ENCODE assay signal across 17 mouse cellular contexts in the genomic region with DNA sequence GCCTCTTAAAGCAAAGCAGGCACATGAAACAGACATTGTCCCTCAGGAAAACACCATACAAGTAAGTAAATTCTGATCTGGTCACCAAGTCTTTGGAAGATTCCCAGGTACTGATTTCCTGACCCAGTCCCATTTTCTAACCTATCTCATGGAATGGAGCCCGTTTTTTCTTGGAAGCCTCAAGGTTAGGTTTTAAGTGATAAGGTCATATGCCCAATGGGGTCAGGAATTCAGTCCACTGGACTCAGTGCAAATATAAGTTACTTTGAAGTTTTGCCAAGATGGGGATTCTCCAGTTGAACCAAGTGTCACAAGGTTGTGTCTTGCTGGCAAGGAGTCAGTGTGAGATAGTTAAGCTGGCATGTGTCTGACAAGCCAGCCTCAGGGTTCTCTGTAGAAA. TPM values are rescaled to one million over a fixed set of nuclear protein-coding genes. Genes with fewer than 3 reads are reported as not detected.
"Had no signal": no experiment of that assay in that cellular context is flagged by ENCODE, and none has a peak within 500 bp of the region (broad histone marks: within the 10 kb centered on the region; RNA-seq: fewer than 3 reads in every experiment).

No protein-coding gene starts in this region.

- ATAC-seq: lung, postnatal 0 days; midbrain, embryonic 16.5 days had no signal

- H3K9me3 ChIP-seq: limb, embryonic 12.5 days; midbrain, embryonic 12.5 days; neural tube, embryonic 13.5 days had no signal

- DNase-seq: kidney, postnatal 10 days; kidney, postnatal 4 days; liver; lung, adult 2 months; lung, postnatal 4 days; right cerebral cortex, postnatal 25 days; thymus, postnatal 36 days had no signal

- H3K27me3 ChIP-seq: limb, embryonic 12.5 days had no signal

- H3K4me1 ChIP-seq: limb, embryonic 12.5 days; midbrain, embryonic 12.5 days; neural tube, embryonic 13.5 days had no signal

- H3K9ac ChIP-seq: limb, embryonic 12.5 days; liver, embryonic 14.5 days; midbrain, embryonic 12.5 days; neural tube, embryonic 13.5 days had no signal

- H3K4me2 ChIP-seq: limb, embryonic 12.5 days; midbrain, embryonic 12.5 days; neural tube, embryonic 13.5 days had no signal

- H3K27ac ChIP-seq: layer of hippocampus, adult 2 months; limb, embryonic 12.5 days; liver, embryonic 14.5 days; midbrain, embryonic 12.5 days; neural tube, embryonic 13.5 days had no signal

- H3K4me3 ChIP-seq: layer of hippocampus, adult 2 months; limb, embryonic 12.5 days; midbrain, embryonic 12.5 days; neural tube, embryonic 13.5 days had no signal

RNA-seq across cellular contexts. Expression of gene Csrp3, which starts 23.2 kb away (rescaled TPM):
- total RNA-seq: layer of hippocampus, adult 2 months; layer of hippocampus, postnatal 10 days; left cerebral cortex, postnatal 36 days had no signal
- polyA plus RNA-seq: midbrain, embryonic 16.5 days; small intestine, adult 2 months had no signal
